Comparison of ENCODE assay signal across 8 mouse cellular contexts in the genomic region with DNA sequence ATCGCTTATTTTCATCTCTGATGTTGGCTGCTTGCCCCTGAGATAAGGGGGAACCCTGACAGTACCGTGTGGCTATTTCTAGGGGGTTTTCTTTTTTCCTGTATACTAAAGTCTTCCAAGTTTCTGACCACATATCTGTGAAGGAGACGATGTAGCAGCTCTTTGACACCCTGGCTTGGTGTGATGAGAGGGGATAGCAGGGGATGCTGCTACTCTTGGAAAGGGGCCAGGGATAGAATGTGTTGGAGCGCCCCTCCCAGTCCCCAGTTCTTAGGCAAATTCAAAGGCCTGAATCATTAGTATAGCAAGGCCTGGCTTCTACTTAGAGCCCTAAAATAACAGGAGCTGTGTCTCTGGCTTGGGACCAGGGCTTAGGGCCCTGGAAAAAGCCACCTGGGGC. TPM values are rescaled to one million over a fixed set of nuclear protein-coding genes. Genes with fewer than 3 reads are reported as not detected.
DNase-seq lines count a peak whose midpoint lies in the region; ATAC-seq and TF ChIP-seq lines count a peak whose summit lies in the region.

No protein-coding gene starts in this region.

- peak overlapping the region; percentile 33; the same call in 1 of the 2 replicates for H3K4me3 ChIP-seq in layer of hippocampus, adult 2 months
- H3K4me3 ChIP-seq in embryonic facial prominence, embryonic 12.5 days, result no peak overlapping the region
- no peak overlapping the region for H3K4me3 ChIP-seq in hindbrain, embryonic 14.5 days (replicated peaks; ENCODE audit: low read length)
- H3K4me3 ChIP-seq in midbrain, embryonic 14.5 days (replicated peaks; ENCODE audit: low read depth, low read length), result no peak overlapping the region

- no peak for TF ChIP-seq CTCF in layer of hippocampus, adult 2 months (conservative IDR thresholded peaks at IDR 0.05)

- WGBS in embryonic facial prominence, embryonic 12.5 days, result 38% methylated on average over 4 of the region's 4 CpGs
- 23% methylated on average over 4 of the region's 4 CpGs for WGBS in hindbrain, embryonic 14.5 days
- 24% methylated on average over 4 of the region's 4 CpGs for WGBS in midbrain, embryonic 14.5 days

- peak overlapping the region; percentile 96 for H3K27ac ChIP-seq in layer of hippocampus, adult 2 months
- H3K27ac ChIP-seq in embryonic facial prominence, embryonic 12.5 days, result peak overlapping the region; percentile 95
- H3K27ac ChIP-seq in hindbrain, embryonic 14.5 days, result peak overlapping the region; percentile 89
- H3K27ac ChIP-seq in midbrain, embryonic 14.5 days (replicated peaks; ENCODE audit: low read depth, low read length), result peak overlapping the region; percentile 78

- no peaks in the 10 kb centered on the region for H3K9me3 ChIP-seq in embryonic facial prominence, embryonic 12.5 days
- H3K9me3 ChIP-seq in hindbrain, embryonic 14.5 days (ENCODE audit: control insufficient read depth, low read length), result no peaks in the 10 kb centered on the region
- H3K9me3 ChIP-seq in midbrain, embryonic 14.5 days (ENCODE audit: control insufficient read depth, low read length), result no peaks in the 10 kb centered on the region

- H3K4me1 ChIP-seq in embryonic facial prominence, embryonic 12.5 days, result peaks cover 38% of the 10 kb centered on the region
- H3K4me1 ChIP-seq in hindbrain, embryonic 14.5 days (replicated peaks; ENCODE audit: control insufficient read depth, insufficient read depth, low read length), result peaks cover 34% of the 10 kb centered on the region
- peaks cover 26% of the 10 kb centered on the region for H3K4me1 ChIP-seq in midbrain, embryonic 14.5 days (ENCODE audit: control insufficient read depth, insufficient read depth, low read length)

- no peak for DNase-seq in layer of hippocampus, adult 2 months (ENCODE audit: low spot score in 2 of 2)
- DNase-seq in layer of hippocampus, postnatal 10 days (ENCODE audit: low spot score in 2 of 2), result no peak
- DNase-seq in hindbrain, embryonic 14.5 days (ENCODE audit: low spot score), result no peak
- DNase-seq in midbrain, embryonic 14.5 days, result peak; percentile 64
- no peak for DNase-seq in thymus, postnatal 4 days
- DNase-seq in cerebellum, adult 11 months, result no peak
- DNase-seq in ovary, postnatal 10 days (ENCODE audit: low spot score), result no peak

- H3K4me2 ChIP-seq in embryonic facial prominence, embryonic 12.5 days (replicated peaks), result peak overlapping the region; percentile 36
- peak overlapping the region; percentile 35 for H3K4me2 ChIP-seq in hindbrain, embryonic 14.5 days (replicated peaks)
- H3K4me2 ChIP-seq in midbrain, embryonic 14.5 days (ENCODE audit: low read length), result peak overlapping the region; percentile 5

- peaks cover 16% of the 10 kb centered on the region; the same call in 1 of the 2 replicates for H3K36me3 ChIP-seq in embryonic facial prominence, embryonic 12.5 days
- no peaks in the 10 kb centered on the region for H3K36me3 ChIP-seq in hindbrain, embryonic 14.5 days (replicated peaks; ENCODE audit: control insufficient read depth, insufficient read depth)
- H3K36me3 ChIP-seq in midbrain, embryonic 14.5 days (ENCODE audit: control insufficient read depth, insufficient read depth, low read length), result no peaks in the 10 kb centered on the region

- peak overlapping the region; percentile 41 for H3K9ac ChIP-seq in embryonic facial prominence, embryonic 12.5 days
- peak overlapping the region; percentile 57 for H3K9ac ChIP-seq in hindbrain, embryonic 14.5 days
- H3K9ac ChIP-seq in midbrain, embryonic 14.5 days (replicated peaks; ENCODE audit: low read length), result peak overlapping the region; percentile 13; the same call in 1 of the 2 replicates

- ATAC-seq in embryonic facial prominence, embryonic 12.5 days (ENCODE audit: insufficient number of reproducible peaks, insufficient read depth, low FRiP score, low TSS enrichment), result no peak
- ATAC-seq in hindbrain, embryonic 14.5 days (ENCODE audit: low FRiP score), result peak; percentile 12; the same call in 1 of the 2 replicates
- ATAC-seq in midbrain, embryonic 14.5 days (ENCODE audit: low FRiP score, low TSS enrichment), result peak; percentile 18

- H3K27me3 ChIP-seq in embryonic facial prominence, embryonic 12.5 days, result no peaks in the 10 kb centered on the region
- H3K27me3 ChIP-seq in hindbrain, embryonic 14.5 days (ENCODE audit: control insufficient read depth, insufficient read depth, low read length), result no peaks in the 10 kb centered on the region
- H3K27me3 ChIP-seq in midbrain, embryonic 14.5 days (ENCODE audit: control insufficient read depth, insufficient read depth, low read length), result no peaks in the 10 kb centered on the region

RNA-seq across cellular contexts. Expression of a gene that starts 13.5 kb away (rescaled TPM):
- total RNA-seq in layer of hippocampus, adult 2 months (2021), result 10 to 100 TPM; 18.6 to 28.7 TPM
- 10 to 100 TPM; 17.2 to 19.9 TPM for total RNA-seq in layer of hippocampus, postnatal 10 days (2021)
- polyA plus RNA-seq in embryonic facial prominence, embryonic 12.5 days (2016; fragmentation: Nextera tagmentation; extraction: Ambion mirVana), result 56.8 and 59.7 TPM in 2 replicates
- polyA plus RNA-seq in hindbrain, embryonic 14.5 days (2014; fragmentation: Nextera tagmentation; extraction: Ambion mirVana), result 8.9 and 10.4 TPM in 2 replicates
- polyA plus RNA-seq in midbrain, embryonic 14.5 days (2014; fragmentation: Nextera tagmentation; extraction: Ambion mirVana), result 6.5 and 10.5 TPM in 2 replicates

RNA-seq across cellular contexts. Expression of a gene that starts 44.5 kb away (rescaled TPM):
- total RNA-seq in layer of hippocampus, adult 2 months (2021), result 10 to 100 TPM; 13.4 to 14.3 TPM
- 10 to 100 TPM; 17.9 to 18.5 TPM for total RNA-seq in layer of hippocampus, postnatal 10 days (2021)
- 144 and 146 TPM in 2 replicates for polyA plus RNA-seq in embryonic facial prominence, embryonic 12.5 days (2016; fragmentation: Nextera tagmentation; extraction: Ambion mirVana)
- 26.3 and 30.0 TPM in 2 replicates for polyA plus RNA-seq in hindbrain, embryonic 14.5 days (2014; fragmentation: Nextera tagmentation; extraction: Ambion mirVana)
- 21.4 and 25.0 TPM in 2 replicates for polyA plus RNA-seq in midbrain, embryonic 14.5 days (2014; fragmentation: Nextera tagmentation; extraction: Ambion mirVana)
